Mouse (Mus musculus) A20 (cell line): ENCODE measurements around the gene Slc39a11.

Source experiments
- DNase-seq: peaks from one replicate; pipeline ENCODE4 v3.0.0-alpha.2; 2011; ENCODE audit warnings: low read depth, low spot score

The Slc39a11 gene

DNA sequence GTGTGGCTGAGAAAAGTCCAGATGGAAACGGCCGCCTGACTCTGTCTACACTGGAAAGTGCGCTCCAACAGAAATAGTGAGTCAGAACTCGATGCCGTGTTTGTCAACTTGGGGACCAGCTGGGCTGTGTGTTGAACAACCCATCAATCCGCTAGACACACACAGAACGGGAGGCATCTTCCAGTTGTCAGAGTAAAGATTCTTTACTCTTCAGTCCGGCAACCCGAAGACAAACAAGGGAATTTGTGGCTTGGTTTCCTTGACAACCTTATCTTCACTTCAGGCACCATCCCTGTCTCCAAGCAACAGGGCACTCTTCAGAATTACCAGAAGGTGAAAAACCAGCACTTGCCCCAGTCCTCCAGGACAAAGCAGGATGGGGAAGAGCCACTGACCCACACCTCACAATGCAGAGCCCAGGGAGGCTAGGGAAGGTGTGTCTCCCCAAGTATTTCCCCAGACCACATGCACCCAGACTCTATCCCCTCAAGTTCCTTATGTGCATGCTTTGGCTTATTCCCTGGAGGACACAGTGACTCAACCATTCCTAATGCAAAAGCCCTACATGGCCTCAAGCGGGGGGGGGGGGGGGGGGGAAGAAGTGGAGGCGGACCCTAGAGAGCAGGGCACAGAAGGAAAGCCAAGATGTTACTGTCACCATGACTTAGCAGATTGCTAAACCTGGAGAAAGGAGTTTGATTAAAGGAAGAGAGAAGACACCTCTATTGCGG, 297.6 kb downstream of the Slc39a11 start:
- no peak for DNase-seq

DNA sequence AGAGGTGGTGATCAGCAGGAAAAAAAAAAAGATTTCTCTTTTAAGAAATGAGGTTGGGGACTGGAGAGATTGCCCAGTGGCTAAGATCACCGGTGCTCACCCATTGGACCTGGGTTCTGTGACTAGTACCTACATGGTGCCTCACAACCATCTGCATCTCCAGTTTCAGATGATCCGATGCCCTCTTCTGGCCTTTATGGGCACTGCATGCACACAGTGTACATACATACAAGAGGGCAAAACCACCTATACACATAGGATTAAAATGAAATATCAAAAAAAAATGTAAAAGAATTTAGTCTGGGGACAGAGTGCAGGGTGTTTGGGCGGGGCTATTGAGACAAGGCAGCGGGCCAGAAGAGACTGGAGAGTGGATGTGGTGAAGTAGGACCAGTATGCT, 299.3 kb downstream of the Slc39a11 start:
- DNase-seq: peak; percentile 26

DNA sequence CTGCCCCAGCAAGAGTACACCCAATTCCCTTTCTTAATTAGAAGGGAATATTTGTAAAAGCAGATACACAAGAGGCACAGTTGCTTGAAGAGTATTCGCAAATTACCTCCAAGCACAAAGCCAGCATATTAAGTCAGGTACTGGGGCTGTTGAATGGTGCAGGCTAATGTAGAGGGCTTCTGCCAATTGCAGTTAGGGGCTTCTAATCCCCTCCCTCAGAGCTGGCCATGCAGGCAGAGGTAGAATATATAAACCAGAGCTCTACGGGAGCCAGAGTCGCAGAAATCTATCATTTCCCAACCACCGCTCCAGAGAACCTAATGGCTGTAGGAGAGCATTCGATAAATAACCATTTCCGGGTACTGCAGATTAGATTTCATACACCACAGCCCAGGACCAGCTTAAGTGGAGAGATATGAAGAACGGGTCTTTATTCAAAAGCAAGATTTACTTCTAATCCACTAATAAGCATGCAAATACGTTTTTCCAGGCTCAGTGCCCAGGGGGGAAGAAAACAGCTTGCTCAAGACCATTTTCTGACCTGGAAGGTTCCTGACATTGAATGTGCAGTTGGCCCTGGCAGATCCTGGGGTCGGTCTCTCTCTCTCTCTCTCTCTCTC, 302.9 kb downstream of the Slc39a11 start:
- DNase-seq: no peak

DNA sequence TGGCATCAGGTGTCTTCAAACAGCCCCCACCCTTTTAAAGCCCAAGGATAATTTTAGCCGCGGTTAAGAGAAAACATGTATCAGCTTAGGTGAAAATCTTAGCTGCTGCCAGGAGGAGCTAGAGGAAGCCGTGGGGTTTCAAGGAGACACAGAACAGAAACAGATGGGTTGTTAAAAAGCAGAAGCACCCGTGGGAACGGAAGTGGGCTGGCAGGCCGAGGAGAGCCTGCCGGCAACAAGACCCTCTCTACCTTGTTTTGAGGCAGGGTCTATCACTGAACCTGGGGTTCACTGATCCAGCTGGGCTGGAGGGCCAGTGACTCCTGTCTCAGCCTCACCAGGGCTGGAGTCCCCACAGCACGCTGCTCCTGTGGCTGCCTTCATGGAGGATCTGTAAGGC, 310.1 kb downstream of the Slc39a11 start:
- DNase-seq: peak; percentile 75

DNA sequence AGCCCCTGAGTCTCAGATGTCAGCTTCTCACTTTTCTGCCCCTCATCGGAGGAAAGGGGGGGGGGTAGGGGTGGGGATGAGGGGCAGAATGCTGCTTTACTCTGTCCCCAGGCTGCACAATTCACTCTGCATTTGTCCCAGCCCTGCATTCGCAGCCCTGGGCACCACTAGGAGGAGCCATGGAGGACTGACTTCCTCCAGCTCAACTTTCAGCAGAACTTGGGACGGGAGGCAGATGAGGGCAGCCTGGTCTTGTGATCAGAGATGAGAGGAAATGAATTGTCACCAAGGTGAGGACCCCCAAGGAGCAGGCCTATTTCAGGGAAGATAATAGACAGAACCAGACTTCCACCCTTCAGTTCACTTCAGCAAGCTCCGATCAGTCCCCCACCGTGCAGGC, 311.3 kb downstream of the Slc39a11 start:
- DNase-seq: peak; percentile 67

DNA sequence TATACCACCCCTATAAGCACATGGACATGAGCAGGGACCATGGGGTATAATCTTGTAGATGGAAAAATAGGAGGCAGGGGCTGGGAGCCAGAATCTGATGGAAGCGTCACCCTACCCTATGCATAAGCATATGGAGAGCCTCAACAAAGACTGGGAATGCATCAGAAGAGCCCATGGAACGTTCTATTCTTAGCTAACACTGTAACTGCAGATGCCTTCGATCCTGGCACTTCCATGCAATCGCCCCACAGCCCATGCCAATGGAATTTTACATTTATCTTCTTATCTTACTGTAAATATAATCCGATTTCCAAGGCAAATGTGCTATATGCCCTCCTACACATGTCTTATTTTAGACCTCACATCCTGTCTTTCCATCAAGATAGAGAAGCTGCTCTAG, 314.2 kb downstream of the Slc39a11 start:
- DNase-seq: no peak

DNA sequence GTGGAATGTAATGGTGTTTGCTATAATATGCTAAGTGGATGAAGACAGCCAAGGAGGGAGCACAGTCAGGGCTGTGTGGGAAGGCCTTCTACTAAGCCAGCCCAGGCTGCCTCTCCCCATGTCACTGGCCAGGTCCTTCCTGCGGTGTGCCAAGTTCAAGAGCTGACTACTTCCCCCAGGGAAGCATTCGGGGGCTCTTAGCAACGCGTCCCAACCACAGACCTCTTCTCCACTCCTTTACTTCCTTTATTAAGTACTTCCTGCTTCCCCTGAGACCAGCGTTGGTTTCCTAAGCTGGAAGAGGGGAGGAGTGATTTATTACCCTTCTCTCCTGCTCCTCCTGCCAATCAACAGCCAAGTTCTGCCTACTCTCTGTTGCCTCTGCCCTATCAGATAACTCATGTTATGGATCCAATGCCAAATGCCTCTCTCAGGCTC, 315.4 kb downstream of the Slc39a11 start:
- DNase-seq: no peak

DNA sequence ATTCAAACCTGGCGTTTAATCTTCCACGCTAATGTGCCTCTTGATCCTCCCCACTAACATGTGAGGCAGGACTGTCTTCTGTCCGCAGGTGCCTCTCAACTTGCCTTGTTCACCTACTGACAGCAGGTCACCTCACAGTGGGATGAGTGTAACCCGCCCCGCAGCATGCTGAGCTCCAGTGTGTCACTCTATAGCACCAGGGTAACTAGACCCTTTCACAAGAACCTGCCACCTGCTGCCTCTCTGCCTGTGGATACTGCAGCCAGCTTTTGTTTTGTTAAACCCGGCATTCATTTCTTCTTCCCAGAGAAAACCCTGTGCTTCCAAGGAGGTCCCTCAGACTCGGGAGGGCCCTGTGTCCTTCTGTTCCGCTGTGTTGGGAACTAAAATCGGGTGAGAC, 316.3 kb downstream of the Slc39a11 start:
- no peak for DNase-seq

DNA sequence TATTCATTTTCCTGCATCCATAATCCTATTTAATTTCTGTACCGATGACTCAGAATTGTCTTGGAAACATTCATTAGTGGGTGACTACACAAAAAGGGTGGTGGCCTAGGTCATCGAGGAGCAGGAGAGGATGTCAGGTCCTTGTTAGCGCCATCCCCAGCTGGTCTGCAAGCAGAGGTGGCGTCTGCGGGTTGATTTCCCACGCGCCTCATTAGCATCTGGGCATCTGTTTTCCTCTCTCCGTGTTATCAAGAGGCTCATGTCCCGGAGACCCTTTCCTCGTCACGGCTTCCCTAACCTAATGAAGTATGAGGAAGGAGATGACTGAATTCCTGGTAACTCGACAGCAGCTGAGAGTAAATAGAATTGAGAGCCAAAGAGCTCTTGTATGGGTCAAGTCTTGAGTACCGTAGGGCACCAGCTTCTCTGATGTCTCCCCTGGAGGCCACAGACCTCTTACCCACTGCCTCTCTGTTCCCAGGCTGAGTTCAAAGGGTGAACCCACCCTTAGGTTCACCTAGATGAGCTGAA, 319.8 kb downstream of the Slc39a11 start:
- DNase-seq: no peak

DNA sequence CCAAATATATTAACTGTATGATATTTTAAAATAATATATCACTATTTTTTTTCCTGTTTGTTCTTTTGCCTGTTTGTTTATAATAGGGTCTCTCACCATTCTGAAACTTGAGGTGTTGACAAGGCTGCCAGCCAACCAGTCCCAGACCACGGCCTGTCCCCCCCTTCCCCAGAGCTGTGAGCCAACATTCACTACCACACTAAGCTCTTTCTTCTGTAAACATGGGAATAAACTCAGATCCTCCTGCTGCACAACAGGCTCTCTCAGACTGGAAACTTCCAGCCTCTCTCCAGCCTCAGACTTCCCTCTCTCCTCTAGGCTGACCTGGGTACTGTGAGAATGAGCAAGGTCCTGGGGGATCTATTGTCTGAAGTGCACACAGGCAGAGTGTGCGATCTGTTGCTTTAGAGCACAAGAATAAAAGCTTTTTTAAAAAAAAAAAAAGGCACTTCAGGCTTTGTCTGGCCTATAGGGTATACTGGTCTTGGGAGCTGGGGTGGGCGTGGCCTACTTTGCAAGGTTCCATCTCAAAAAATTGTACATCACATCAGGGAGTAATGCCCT, 322.3 kb downstream of the Slc39a11 start:
- no peak for DNase-seq

DNA sequence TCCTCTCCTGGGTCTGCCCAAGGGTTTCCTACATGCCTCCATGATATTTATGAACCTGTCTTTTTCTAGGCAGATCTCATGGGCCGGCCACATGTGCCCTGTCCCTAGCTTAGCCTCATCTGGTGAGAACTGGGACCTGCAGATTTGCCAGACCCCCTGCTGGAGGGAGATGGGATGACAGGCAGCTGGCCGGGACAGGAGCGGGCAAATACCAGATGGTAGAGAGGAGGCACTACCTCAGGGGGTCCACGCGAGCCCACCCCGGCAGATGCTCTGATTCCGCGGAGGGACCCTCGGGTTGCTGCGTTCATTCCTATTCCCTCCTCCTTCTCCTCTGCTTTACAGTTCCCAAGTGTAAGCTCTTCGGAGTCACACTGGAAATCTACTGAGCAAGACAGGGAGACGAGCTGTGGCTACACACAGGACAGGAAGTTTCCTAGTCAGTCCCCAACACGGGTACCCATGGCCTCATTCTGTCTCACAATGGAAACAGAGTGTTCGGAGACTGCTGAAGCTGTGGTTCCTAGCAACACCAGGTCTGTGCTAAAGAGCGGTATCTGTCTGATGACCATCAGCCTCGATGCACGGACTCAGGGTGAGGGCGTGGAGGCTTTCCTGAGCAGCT, 323.4 kb downstream of the Slc39a11 start:
- peak; percentile 67 for DNase-seq

DNA sequence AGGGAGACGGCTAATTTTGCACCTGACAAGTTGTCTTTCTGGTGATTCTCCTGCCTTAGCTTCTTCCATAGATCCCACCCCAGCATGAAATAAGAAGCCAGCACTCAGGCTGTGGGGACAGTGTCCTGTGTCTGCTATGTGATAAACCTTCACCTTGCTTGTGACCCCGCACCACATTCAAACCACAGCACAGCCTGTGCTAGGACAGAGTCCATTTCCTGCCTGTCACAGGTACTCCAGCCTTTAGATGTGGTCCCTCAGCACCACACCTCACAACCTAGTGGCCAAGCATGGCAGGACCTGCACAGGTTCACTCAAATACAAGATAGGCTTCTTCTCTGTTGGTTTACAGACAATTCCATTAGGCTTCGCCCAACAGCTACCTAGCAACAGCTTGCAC, 328.3 kb downstream of the Slc39a11 start:
- DNase-seq: peak; percentile 13

DNA sequence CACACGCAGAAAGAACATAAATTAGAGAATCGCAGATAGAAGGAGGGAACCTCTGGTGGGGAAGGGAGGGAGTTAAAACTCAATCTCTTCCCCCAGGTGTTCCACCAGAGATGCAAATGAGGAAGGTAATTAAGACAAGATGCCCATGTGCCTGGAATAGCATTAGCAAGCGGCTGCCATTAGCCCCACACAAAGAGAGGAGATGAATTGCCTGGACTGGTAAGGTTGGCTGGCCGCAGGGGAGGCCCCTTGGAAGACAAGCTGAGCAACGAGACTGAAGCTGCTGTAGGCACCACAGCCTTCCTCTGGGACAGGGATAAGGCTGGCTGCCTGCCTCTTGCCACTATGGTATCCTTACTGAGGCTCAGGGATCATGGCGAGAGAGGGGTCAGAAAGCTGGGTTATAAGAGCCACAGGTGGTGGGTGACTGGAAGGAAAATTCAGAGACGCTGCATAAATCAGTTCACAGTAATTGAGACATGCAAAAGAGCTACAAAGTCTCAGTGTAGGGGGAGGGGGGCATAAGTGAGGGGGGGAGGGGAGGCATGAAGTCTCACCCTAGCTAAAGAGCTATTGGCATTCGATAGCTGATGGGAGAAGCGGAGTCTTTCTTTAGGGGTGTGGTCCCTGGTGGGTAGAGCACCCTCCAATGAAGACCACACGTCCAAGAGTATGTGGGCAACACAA, 340.5 kb downstream of the Slc39a11 start:
- peak; percentile 81 for DNase-seq

DNA sequence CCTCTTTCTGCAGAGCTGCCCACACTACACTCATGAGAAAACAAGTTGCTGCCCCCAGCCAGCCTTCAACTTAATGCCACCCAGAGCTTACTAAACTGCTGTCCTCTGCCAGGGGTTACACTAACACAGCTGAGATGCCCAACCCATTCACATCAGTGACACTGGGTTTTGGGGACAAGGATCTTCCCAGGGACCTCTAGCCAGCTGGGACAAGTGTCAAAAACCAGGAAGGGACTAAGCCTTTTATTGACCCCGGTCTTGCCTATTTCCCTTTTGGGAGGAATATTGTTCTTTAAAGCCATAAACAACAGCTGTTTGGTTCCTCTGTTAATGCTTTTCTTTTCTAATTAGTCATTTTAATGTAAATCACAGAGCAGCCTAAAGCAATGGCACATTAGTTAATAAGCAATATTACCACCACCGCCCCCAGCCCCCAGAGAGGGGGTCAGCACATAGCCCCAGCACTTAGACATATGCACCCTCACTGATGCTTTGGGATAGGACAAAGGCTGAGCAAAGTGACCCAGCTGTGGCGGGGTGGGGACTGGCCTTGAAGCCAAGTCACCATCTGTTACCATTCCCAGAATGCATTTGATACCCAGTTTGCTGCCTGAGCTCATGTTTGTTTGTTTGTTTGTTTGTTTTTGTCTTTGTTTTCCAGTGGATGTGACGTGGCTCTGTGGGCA, 341.5 kb downstream of the Slc39a11 start:
- no peak for DNase-seq

DNA sequence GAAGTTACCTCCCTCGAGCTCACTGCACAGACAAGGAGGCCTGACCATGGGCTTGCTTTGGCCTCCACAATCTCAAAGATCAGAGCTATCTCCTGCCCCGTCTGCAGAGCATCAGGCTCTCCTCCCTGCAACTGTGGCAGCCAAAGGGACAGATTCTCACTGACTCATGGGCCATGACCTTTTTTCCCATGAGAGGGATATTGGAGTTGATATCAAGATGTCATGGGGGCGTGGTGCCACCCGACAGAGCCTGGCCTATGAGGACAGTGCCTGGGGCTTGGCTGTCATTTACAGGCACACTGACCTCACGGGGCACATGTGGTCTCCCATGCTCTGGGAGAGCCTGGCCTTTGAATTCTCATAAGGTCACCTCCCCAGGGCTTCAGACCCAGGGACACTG, 346.7 kb downstream of the Slc39a11 start:
- DNase-seq: no peak

DNA sequence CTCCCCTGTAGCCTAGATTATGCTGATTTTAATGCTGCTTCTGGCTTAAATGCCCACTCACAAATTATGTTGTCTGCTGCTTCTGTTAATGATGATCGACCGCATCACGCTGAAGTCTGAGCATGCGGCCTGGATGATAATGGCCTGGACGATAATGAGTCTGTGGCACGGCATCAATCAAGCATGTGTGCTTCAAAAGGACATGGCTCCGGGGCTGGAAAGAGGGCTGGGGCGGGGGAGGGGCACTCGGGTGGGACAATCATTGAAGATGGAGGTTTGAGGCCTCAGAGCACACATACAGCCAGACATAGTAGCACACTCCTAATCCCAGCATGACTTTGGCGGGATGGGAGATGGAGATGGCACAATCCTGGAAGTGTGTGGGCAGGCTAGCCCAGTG, 350.4 kb downstream of the Slc39a11 start:
- DNase-seq: no peak

DNA sequence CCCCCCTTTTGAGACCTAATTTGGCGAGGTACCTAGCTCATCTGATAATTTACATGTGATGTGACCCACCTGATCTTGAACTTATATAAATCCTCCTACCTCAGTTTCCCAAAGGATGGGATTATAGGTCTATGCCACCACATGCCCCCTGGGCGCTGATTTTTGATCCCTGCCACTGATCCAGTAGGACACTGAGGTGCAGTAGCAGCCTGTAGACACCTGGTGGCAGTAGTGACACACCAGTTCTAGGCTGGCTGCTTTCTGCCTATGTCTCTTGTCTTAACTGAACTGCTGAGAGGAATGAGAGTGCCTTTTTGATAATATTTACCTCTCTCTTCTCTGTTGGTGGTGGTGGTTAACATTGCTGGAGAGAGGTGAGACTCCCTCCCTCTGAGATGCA, 352.1 kb downstream of the Slc39a11 start:
- DNase-seq: peak; percentile 71

DNA sequence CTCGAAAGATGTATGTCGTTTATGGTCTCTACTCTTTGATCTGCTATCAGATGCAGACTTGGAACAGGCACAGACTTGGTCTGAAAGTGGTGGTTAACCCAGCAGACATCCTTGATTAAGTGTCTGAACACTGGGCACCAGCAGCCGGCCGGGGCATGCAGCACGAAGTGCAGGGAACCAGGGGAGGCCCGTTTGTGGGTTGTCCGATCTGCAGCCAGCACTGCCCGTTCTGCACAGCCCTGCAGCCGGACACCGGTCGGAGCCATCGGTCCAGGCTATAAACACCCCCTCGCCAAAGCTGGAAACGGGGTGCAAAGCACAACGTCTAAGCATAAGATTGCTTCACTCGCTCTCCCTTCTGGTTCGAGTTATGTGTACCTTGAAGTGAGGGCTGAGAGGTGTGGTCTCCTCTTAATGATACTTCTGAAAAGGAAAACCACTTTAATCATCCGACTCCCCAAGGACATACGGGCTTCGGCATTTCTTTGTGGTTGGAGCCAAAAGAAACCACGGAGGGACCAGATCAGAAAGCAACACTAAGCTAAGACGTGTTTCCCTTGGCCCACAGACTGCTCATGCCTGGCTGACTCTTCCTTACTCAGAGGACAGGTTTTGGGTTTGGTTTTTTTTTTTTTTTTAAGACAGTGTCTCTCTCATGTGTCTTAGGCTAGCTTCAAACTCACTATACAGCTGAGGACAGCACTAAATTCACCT, 352.8 kb downstream of the Slc39a11 start:
- DNase-seq: no peak

DNA sequence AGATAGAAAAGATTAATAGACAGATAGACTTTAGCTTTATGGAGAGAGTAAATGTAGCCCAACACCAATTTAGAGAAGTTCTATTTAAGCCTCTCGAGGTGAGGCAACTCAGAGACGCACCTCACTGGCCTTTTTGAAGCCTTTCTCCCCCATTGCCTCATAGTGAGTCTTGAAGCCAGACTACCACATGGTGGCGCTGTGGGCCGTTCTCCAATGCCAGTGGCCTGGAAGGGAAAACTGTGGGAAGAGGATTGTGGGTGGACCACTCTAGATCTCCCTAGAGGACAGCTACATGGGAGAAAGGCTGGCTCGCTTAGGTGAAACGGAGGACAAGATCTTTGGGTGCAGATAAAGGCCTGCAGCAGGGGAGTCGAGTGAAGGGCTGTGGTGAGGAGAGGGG, 353.7 kb downstream of the Slc39a11 start:
- DNase-seq: peak; percentile 34

DNA sequence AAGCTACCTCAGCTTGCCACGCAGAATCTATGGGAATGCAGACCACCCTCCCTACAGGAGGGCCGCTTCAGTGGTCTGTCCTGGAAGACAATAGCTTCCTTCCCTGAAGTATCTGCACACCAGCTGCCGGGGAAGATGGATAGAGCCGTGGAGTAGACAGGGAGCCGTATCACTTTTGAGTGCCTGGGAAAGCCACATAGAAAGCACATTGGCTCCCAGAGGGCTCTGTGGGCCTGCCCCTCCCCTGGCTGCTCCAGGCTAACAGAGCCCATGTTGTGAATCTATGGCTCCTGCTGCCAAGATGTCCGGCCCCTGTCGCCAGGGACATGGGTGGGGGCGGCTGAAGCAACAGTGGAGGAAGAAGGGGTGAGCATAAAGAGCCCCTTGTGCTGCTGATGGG, 355.4 kb downstream of the Slc39a11 start:
- no peak for DNase-seq
